Mouse (Mus musculus): ENCODE measurements at regions not wholly inside any gene's neighbourhood (a gene's known extent, or its start where the extent isn't known, plus 50 kb on each side); places are given as distances from the start of the nearest gene placed in this dataset.

DNA sequence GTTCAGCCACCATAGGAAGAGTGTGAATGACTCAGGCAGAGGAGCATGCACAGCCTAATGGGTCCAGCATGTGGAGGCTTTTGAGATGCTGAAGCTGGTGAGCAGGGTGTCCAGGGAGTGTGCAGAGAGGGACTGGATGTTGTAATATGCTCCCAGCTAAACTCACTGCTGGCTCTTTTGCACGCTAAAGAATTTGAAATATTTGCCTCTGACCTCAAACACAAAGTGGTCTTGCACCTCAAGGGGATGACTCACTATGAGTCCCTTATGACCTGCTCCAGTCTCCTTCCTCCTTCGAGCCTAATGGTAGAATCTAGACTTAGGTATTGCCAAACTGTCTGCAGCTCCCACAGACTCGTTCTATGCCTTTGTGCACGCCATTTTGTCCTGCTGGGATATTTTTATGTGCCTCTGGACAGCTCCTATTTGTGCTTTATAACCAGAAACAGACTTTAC lies 55.0 kb upstream of the Slit3 start:
- H3K9me3 ChIP-seq (replicated peaks; ENCODE audit: control insufficient read depth, low read length), result no peaks in the 10 kb centered on the region
- H3K4me1 ChIP-seq (ENCODE audit: control insufficient read depth, low read depth, low read length), result no peaks in the 10 kb centered on the region
- 34% methylated on average over 4 of the region's 4 CpGs for WGBS (ENCODE audit: insufficient replicate concordance)
- H3K36me3 ChIP-seq (ENCODE audit: control insufficient read depth, insufficient read depth), result no peaks in the 10 kb centered on the region
- ATAC-seq (ENCODE audit: low read depth), result no peak
- H3K4me3 ChIP-seq (ENCODE audit: low read depth, low read length), result no peak overlapping the region
- H3K27me3 ChIP-seq (ENCODE audit: control insufficient read depth, insufficient read depth, low read depth, low read length), result no peaks in the 10 kb centered on the region
- no peak overlapping the region for H3K27ac ChIP-seq (ENCODE audit: low read length)
- H3K4me2 ChIP-seq (ENCODE audit: low read depth, low read length), result no peak overlapping the region
- no peak overlapping the region for H3K9ac ChIP-seq (ENCODE audit: low read depth, low read length)

DNA sequence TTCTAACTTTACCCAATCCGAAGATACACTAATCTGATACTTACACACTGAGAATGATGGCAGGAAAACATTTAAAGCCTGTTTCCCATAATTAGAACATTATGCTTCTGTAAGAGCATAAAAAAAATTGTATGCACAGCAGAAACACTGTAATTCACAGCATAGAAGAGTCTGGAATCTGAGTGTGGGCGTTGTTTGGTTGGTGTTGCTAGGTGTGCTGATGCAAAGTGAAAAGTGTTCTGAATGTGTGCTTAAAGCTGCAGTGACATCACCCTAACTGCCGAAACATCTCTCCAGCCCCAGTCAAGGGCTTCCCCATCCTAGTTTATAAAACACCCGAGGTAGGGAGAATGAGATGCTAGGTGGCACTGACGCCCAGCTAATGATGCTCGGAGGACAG lies 63.2 kb upstream of the Slit3 start:
- ATAC-seq (ENCODE audit: low read depth), result no peak
- Histone ChIP-seq H3K27me3 (ENCODE audit: control insufficient read depth, insufficient read depth, low read depth, low read length) (no peaks in the 10 kb centered on the region), H3K36me3 (ENCODE audit: control insufficient read depth, insufficient read depth) (no peaks in the 10 kb centered on the region), H3K4me2 (ENCODE audit: low read depth, low read length) (no peak overlapping the region), H3K27ac (ENCODE audit: low read length) (no peak overlapping the region), H3K4me3 (ENCODE audit: low read depth, low read length) (no peak overlapping the region), H3K4me1 (ENCODE audit: control insufficient read depth, low read depth, low read length) (no peaks in the 10 kb centered on the region), H3K9ac (ENCODE audit: low read depth, low read length) (no peak overlapping the region), H3K9me3 (replicated peaks; ENCODE audit: control insufficient read depth, low read length) (no peaks in the 10 kb centered on the region)
- 63% methylated on average over 6 of the region's 6 CpGs for WGBS (ENCODE audit: insufficient replicate concordance)

GRCm38 (mm10) chr11:35055496-35056125 lies 65.4 kb upstream of the Slit3 start:
- Histone ChIP-seq H3K27ac (ENCODE audit: low read length) (no peak overlapping the region), H3K9me3 (replicated peaks; ENCODE audit: control insufficient read depth, low read length) (no peaks in the 10 kb centered on the region), H3K4me1 (ENCODE audit: control insufficient read depth, low read depth, low read length) (no peaks in the 10 kb centered on the region), H3K36me3 (ENCODE audit: control insufficient read depth, insufficient read depth) (no peaks in the 10 kb centered on the region), H3K9ac (ENCODE audit: low read depth, low read length) (no peak overlapping the region), H3K4me3 (ENCODE audit: low read depth, low read length) (no peak overlapping the region), H3K27me3 (ENCODE audit: control insufficient read depth, insufficient read depth, low read depth, low read length) (no peaks in the 10 kb centered on the region), H3K4me2 (ENCODE audit: low read depth, low read length) (no peak overlapping the region)
- WGBS (ENCODE audit: insufficient replicate concordance), result 55% methylated on average over 7 of the region's 7 CpGs
- no peak for ATAC-seq (ENCODE audit: low read depth)

GRCm38 (mm10) chr11:35053613-35053950 lies 67.4 kb upstream of the Slit3 start:
- Histone ChIP-seq H3K4me2 (ENCODE audit: low read depth, low read length) (no peak overlapping the region), H3K4me1 (ENCODE audit: control insufficient read depth, low read depth, low read length) (no peaks in the 10 kb centered on the region), H3K36me3 (ENCODE audit: control insufficient read depth, insufficient read depth) (no peaks in the 10 kb centered on the region), H3K9ac (ENCODE audit: low read depth, low read length) (no peak overlapping the region), H3K27me3 (ENCODE audit: control insufficient read depth, insufficient read depth, low read depth, low read length) (no peaks in the 10 kb centered on the region), H3K27ac (ENCODE audit: low read length) (no peak overlapping the region), H3K9me3 (replicated peaks; ENCODE audit: control insufficient read depth, low read length) (no peaks in the 10 kb centered on the region), H3K4me3 (ENCODE audit: low read depth, low read length) (no peak overlapping the region)
- ATAC-seq (ENCODE audit: low read depth), result no peak
- WGBS (ENCODE audit: insufficient replicate concordance), result 34% methylated on average over 2 of the region's 2 CpGs

DNA sequence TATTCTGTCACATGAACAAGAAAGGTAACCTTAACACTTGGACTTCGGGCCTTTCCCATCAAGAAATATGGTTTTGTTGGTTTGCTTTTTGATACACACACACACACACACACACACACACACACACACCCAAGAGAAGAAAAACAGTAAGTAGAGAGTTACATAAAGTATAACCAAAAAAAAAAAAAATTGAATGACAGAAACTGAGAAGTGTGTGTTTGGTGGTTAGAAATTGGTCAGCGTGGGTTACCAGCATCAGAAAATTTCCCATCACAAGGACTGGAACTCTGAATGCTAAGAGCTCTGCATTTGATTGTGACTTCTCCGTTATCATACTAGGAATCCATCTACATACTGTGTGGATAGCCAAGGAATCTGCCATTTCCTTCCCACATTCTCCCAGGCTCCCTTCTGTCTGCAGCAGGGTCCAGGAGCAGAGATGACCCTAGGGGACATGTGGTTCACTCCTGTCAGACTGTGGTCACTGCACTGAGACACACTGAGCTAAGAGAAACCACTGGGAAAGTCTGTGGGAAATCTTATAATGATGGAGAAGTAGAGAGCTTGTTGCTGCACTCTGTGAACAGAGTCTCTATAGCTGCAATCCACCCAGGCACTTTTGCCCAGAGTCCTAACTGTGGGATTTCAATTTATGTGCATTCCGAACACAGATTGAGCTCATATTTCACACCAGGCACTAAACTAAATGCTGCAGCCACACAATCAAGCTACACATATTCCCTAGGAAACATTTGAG lies 68.0 kb upstream of the Slit3 start:
- Histone ChIP-seq H3K27ac (ENCODE audit: low read length) (no peak overlapping the region), H3K4me2 (ENCODE audit: low read depth, low read length) (no peak overlapping the region), H3K9ac (ENCODE audit: low read depth, low read length) (no peak overlapping the region), H3K9me3 (replicated peaks; ENCODE audit: control insufficient read depth, low read length) (no peaks in the 10 kb centered on the region), H3K36me3 (ENCODE audit: control insufficient read depth, insufficient read depth) (no peaks in the 10 kb centered on the region), H3K4me3 (ENCODE audit: low read depth, low read length) (no peak overlapping the region), H3K4me1 (ENCODE audit: control insufficient read depth, low read depth, low read length) (no peaks in the 10 kb centered on the region), H3K27me3 (ENCODE audit: control insufficient read depth, insufficient read depth, low read depth, low read length) (no peaks in the 10 kb centered on the region)
- WGBS (ENCODE audit: insufficient replicate concordance), result 60% methylated on average over 4 of the region's 4 CpGs
- no peak for ATAC-seq (ENCODE audit: low read depth)

GRCm38 (mm10) chr11:35049663-35050215 lies 71.3 kb upstream of the Slit3 start:
- Histone ChIP-seq H3K27me3 (ENCODE audit: control insufficient read depth, insufficient read depth, low read depth, low read length) (no peaks in the 10 kb centered on the region), H3K4me2 (ENCODE audit: low read depth, low read length) (no peak overlapping the region), H3K36me3 (ENCODE audit: control insufficient read depth, insufficient read depth) (no peaks in the 10 kb centered on the region), H3K27ac (ENCODE audit: low read length) (no peak overlapping the region), H3K9ac (ENCODE audit: low read depth, low read length) (no peak overlapping the region), H3K4me1 (ENCODE audit: control insufficient read depth, low read depth, low read length) (no peaks in the 10 kb centered on the region), H3K4me3 (ENCODE audit: low read depth, low read length) (no peak overlapping the region), H3K9me3 (replicated peaks; ENCODE audit: control insufficient read depth, low read length) (no peaks in the 10 kb centered on the region)
- WGBS (ENCODE audit: insufficient replicate concordance), result 65% methylated on average over 8 of the region's 8 CpGs
- ATAC-seq (ENCODE audit: low read depth), result no peak

DNA sequence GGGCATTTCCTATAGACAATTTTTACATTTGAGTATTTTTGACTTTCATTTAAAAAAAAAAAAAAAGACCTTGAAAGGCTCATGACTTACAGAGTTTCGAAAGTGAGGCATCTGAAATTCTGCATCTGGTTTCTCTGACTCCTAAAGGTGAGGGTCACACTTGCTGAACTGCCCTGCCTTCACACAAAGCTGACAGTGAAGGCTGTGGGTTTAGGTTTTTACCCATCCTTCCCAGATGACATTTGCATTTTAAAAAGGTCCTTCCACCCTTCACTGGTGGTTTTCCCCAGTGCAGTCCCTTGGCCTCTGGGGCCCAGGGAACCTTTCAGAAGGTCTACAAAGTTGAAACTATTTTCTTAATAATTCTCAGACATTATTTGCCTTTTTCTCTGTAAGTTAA lies 76.4 kb upstream of the Slit3 start:
- WGBS (ENCODE audit: insufficient replicate concordance), result 45% methylated on average over 1 of the region's 1 CpGs
- Histone ChIP-seq H3K27me3 (ENCODE audit: control insufficient read depth, insufficient read depth, low read depth, low read length) (no peaks in the 10 kb centered on the region), H3K9me3 (replicated peaks; ENCODE audit: control insufficient read depth, low read length) (no peaks in the 10 kb centered on the region), H3K4me3 (ENCODE audit: low read depth, low read length) (no peak overlapping the region), H3K36me3 (ENCODE audit: control insufficient read depth, insufficient read depth) (no peaks in the 10 kb centered on the region), H3K4me1 (ENCODE audit: control insufficient read depth, low read depth, low read length) (no peaks in the 10 kb centered on the region), H3K9ac (ENCODE audit: low read depth, low read length) (no peak overlapping the region), H3K27ac (ENCODE audit: low read length) (no peak overlapping the region), H3K4me2 (ENCODE audit: low read depth, low read length) (no peak overlapping the region)
- no peak for ATAC-seq (ENCODE audit: low read depth)

- H3K27ac ChIP-seq (ENCODE audit: low read length), result no peak overlapping the region
- 4% methylated on average over 8 of the region's 8 CpGs for WGBS (ENCODE audit: insufficient replicate concordance)
- H3K9me3 ChIP-seq (replicated peaks; ENCODE audit: control insufficient read depth, low read length), result no peaks in the 10 kb centered on the region
- H3K4me2 ChIP-seq (ENCODE audit: low read depth, low read length), result no peak overlapping the region
- no peaks in the 10 kb centered on the region for H3K36me3 ChIP-seq (ENCODE audit: control insufficient read depth, insufficient read depth)
- no peaks in the 10 kb centered on the region for H3K27me3 ChIP-seq (ENCODE audit: control insufficient read depth, insufficient read depth, low read depth, low read length)
- no peaks in the 10 kb centered on the region for H3K4me1 ChIP-seq (ENCODE audit: control insufficient read depth, low read depth, low read length)
- no peak for ATAC-seq (ENCODE audit: low read depth)
- no peak overlapping the region for H3K9ac ChIP-seq (ENCODE audit: low read depth, low read length)
- no peak overlapping the region for H3K4me3 ChIP-seq (ENCODE audit: low read depth, low read length)
Measured at GRCm38 (mm10) chr11:35024448-35024847, 96.6 kb upstream of the Slit3 start.

DNA sequence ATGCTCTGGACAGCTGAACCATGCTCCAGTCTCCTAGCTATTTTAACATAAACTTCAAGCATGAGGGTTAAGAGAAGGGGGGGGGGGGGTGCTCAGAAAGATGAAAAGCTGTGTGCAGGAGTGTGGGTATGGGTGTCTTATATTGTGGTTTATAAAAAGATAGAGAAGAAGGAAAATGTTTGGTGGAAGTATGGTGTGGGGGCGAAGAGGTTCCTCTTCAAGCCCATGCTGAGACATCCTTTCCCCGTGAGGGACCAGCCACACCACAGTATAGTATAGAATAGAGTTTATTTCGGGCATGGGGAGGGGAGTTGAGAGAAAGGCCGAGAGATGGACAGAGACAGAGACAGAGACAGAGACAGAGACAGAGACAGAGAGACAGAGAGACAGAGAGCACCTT lies 97.2 kb upstream of the Slit3 start:
- H3K9ac ChIP-seq (ENCODE audit: low read depth, low read length), result no peak overlapping the region
- no peak overlapping the region for H3K4me3 ChIP-seq (ENCODE audit: low read depth, low read length)
- 44% methylated on average over 4 of the region's 4 CpGs for WGBS (ENCODE audit: insufficient replicate concordance)
- no peak overlapping the region for H3K27ac ChIP-seq (ENCODE audit: low read length)
- ATAC-seq (ENCODE audit: low read depth), result no peak
- no peaks in the 10 kb centered on the region for H3K36me3 ChIP-seq (ENCODE audit: control insufficient read depth, insufficient read depth)
- no peaks in the 10 kb centered on the region for H3K9me3 ChIP-seq (replicated peaks; ENCODE audit: control insufficient read depth, low read length)
- H3K27me3 ChIP-seq (ENCODE audit: control insufficient read depth, insufficient read depth, low read depth, low read length), result no peaks in the 10 kb centered on the region
- H3K4me1 ChIP-seq (ENCODE audit: control insufficient read depth, low read depth, low read length), result no peaks in the 10 kb centered on the region
- H3K4me2 ChIP-seq (ENCODE audit: low read depth, low read length), result no peak overlapping the region

Measured in liver, embryonic 16.5 days (tissue).